Mouse (Mus musculus): Measurements from ENCODE around the gene Fosl1. TPM values are rescaled to one million over a fixed set of nuclear protein-coding genes. Genes with fewer than 3 reads are reported as not detected.

The Fosl1 gene
- polyA plus RNA-seq, 1 experiment: not detected

GRCm38 (mm10) chr19:5432992-5433852 is 14.1 kb upstream of the Fosl1 start:
- peak overlapping the region; percentile 63 for H3K27ac ChIP-seq (replicated peaks; ENCODE audit: low read depth, low read length)
- peak overlapping the region; percentile 55 for H3K4me3 ChIP-seq (ENCODE audit: insufficient read depth, low read depth, low read length)
- H3K4me1 ChIP-seq (ENCODE audit: control insufficient read depth, insufficient read depth, insufficient read length, low read length): peaks cover 4% of the 10 kb centered on the region; the same call in 1 of the 2 replicates

GRCm38 (mm10) chr19:5433951-5434350 is 13.4 kb upstream of the Fosl1 start:
- H3K4me3 ChIP-seq (ENCODE audit: insufficient read depth, low read depth, low read length): peak overlapping the region; percentile 55; the same call in 1 of the 2 replicates
- peaks cover 4% of the 10 kb centered on the region; the same call in 1 of the 2 replicates for H3K4me1 ChIP-seq (ENCODE audit: control insufficient read depth, insufficient read depth, insufficient read length, low read length)
- peak overlapping the region; percentile 63 for H3K27ac ChIP-seq (replicated peaks; ENCODE audit: low read depth, low read length)

- Histone ChIP-seq H3K4me1 (ENCODE audit: control insufficient read depth, insufficient read depth, insufficient read length, low read length) (peaks cover 9% of the 10 kb centered on the region; the same call in 1 of the 2 replicates), H3K27ac (replicated peaks; ENCODE audit: low read depth, low read length) (no peak overlapping the region), H3K4me3 (ENCODE audit: insufficient read depth, low read depth, low read length) (no peak overlapping the region)
Measured at GRCm38 (mm10) chr19:5444371-5444908, 2.9 kb upstream of the Fosl1 start.

GRCm38 (mm10) chr19:5444954-5445353 is 2.4 kb upstream of the Fosl1 start:
- H3K27ac ChIP-seq (replicated peaks; ENCODE audit: low read depth, low read length): no peak overlapping the region
- H3K4me1 ChIP-seq (ENCODE audit: control insufficient read depth, insufficient read depth, insufficient read length, low read length): peaks cover 9% of the 10 kb centered on the region; the same call in 1 of the 2 replicates

GRCm38 (mm10) chr19:5445747-5446146 is 1.6 kb upstream of the Fosl1 start:
- Histone ChIP-seq H3K4me1 (ENCODE audit: control insufficient read depth, insufficient read depth, insufficient read length, low read length) (peaks cover 9% of the 10 kb centered on the region; the same call in 1 of the 2 replicates), H3K4me3 (ENCODE audit: insufficient read depth, low read depth, low read length) (no peak overlapping the region), H3K27ac (replicated peaks; ENCODE audit: low read depth, low read length) (no peak overlapping the region)

More at GRCm38 (mm10) chr19:5444954-5445353, 2.4 kb upstream of the Fosl1 start:
- H3K4me3 ChIP-seq (ENCODE audit: insufficient read depth, low read depth, low read length): no peak overlapping the region

GRCm38 (mm10) chr19:5448354-5449150 is 1.2 kb downstream of the Fosl1 start:
- H3K4me1 ChIP-seq (ENCODE audit: control insufficient read depth, insufficient read depth, insufficient read length, low read length): peaks cover 9% of the 10 kb centered on the region; the same call in 1 of the 2 replicates
- H3K27ac ChIP-seq (replicated peaks; ENCODE audit: low read depth, low read length): no peak overlapping the region
- H3K4me3 ChIP-seq (ENCODE audit: insufficient read depth, low read depth, low read length): peak overlapping the region; percentile 81

GRCm38 (mm10) chr19:5449673-5450072 is 2.3 kb downstream of the Fosl1 start:
- Histone ChIP-seq H3K4me3 (ENCODE audit: insufficient read depth, low read depth, low read length) (no peak overlapping the region), H3K4me1 (ENCODE audit: control insufficient read depth, insufficient read depth, insufficient read length, low read length) (peaks cover 11% of the 10 kb centered on the region), H3K27ac (replicated peaks; ENCODE audit: low read depth, low read length) (no peak overlapping the region)

- Histone ChIP-seq H3K4me3 (ENCODE audit: insufficient read depth, low read depth, low read length) (no peak overlapping the region), H3K27ac (replicated peaks; ENCODE audit: low read depth, low read length) (no peak overlapping the region), H3K4me1 (ENCODE audit: control insufficient read depth, insufficient read depth, insufficient read length, low read length) (peaks cover 11% of the 10 kb centered on the region)
Measured at GRCm38 (mm10) chr19:5451766-5452165, 4.4 kb downstream of the Fosl1 start.

GRCm38 (mm10) chr19:5455037-5455436 is 7.7 kb downstream of the Fosl1 start:
- H3K4me3 ChIP-seq (ENCODE audit: insufficient read depth, low read depth, low read length): peak overlapping the region; percentile 86
- peaks cover 2% of the 10 kb centered on the region for H3K4me1 ChIP-seq (ENCODE audit: control insufficient read depth, insufficient read depth, insufficient read length, low read length)
- peak overlapping the region; percentile 84; the same call in 1 of the 2 replicates for H3K27ac ChIP-seq (replicated peaks; ENCODE audit: low read depth, low read length)

- Histone ChIP-seq H3K4me1 (ENCODE audit: control insufficient read depth, insufficient read depth, insufficient read length, low read length) (peaks cover 2% of the 10 kb centered on the region), H3K4me3 (ENCODE audit: insufficient read depth, low read depth, low read length) (peak overlapping the region; percentile 86), H3K27ac (replicated peaks; ENCODE audit: low read depth, low read length) (peak overlapping the region; percentile 84)
Measured at GRCm38 (mm10) chr19:5455568-5455967, 8.2 kb downstream of the Fosl1 start.

- H3K4me3 ChIP-seq (ENCODE audit: insufficient read depth, low read depth, low read length): peak overlapping the region; percentile 86
- peak overlapping the region; percentile 96 for H3K27ac ChIP-seq (replicated peaks; ENCODE audit: low read depth, low read length)
- H3K4me1 ChIP-seq (ENCODE audit: control insufficient read depth, insufficient read depth, insufficient read length, low read length): peaks cover 2% of the 10 kb centered on the region
Measured at GRCm38 (mm10) chr19:5456241-5456921, 9.0 kb downstream of the Fosl1 start.

- Histone ChIP-seq H3K4me1 (ENCODE audit: control insufficient read depth, insufficient read depth, insufficient read length, low read length) (peaks cover 2% of the 10 kb centered on the region), H3K4me3 (ENCODE audit: insufficient read depth, low read depth, low read length) (peak overlapping the region; percentile 86), H3K27ac (replicated peaks; ENCODE audit: low read depth, low read length) (peak overlapping the region; percentile 96)
Measured at GRCm38 (mm10) chr19:5456922-5457745, 9.8 kb downstream of the Fosl1 start.

- Histone ChIP-seq H3K4me3 (ENCODE audit: insufficient read depth, low read depth, low read length) (peak within 1 kb of the TSS; percentile 86), H3K4me1 (ENCODE audit: control insufficient read depth, insufficient read depth, insufficient read length, low read length) (peaks cover 2% of the 10 kb centered on the region), H3K27ac (replicated peaks; ENCODE audit: low read depth, low read length) (peak within 1 kb of the TSS; percentile 96)
Measured at GRCm38 (mm10) chr19:5457746-5458442, 10.5 kb downstream of the Fosl1 start, which contains the start of gene Ccdc85b. Gene Ccdc85b (minus strand): TSS chr19:5457894.

Measured in brown adipose tissue, adult 24 weeks (tissue).